Mouse (Mus musculus) MEL (cell line): ENCODE measurements around the gene Col24a1.

ENCODE experiments used
- TBP ChIP-seq: IDR thresholded peaks from 2 replicates; pipeline ENCODE4 v1.8.0; 2011; ENCODE audit warnings: low read depth, low read length, improper control_type of control experiment
- ZNF384 ChIP-seq: IDR thresholded peaks from 2 replicates; pipeline ENCODE4 v1.6.1; 2012; ENCODE audit warnings: low read depth, mild to moderate bottlenecking, inconsistent platforms, low read length, improper control_type of control experiment

DNA sequence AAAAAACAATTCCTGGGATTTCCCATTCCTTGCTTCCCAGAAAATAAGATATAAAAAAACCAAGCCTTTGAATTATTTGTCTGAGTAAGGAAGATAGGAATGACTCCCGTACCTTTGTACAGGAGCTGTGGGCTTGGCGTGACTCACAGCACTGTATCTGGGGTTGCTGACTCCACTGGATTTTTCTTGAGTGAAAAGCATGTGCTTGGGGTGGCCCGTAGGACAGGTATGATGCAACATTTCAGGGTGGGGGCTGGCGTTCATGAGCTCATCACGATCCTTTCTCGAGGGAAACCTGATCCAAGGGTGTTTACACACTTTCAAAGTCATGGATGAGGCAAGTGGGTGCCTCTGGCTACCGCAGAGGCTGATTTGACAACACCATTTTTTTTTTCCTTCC is 35.6 kb upstream of the Col24a1 start:
- TF ChIP-seq ZNF384 (no peak), TBP (no peak)
